Mouse (Mus musculus) WW6 (cell line): ENCODE results near the gene Slain1.

Source experiments
- DNase-seq: peaks from one replicate; pipeline ENCODE4 v3.0.0-alpha.2; 2013; ENCODE audit warnings: low read depth, low spot score

Gene Slain1

GRCm38 (mm10) chr14:103649896-103650334 is at the start of gene Slain1:
Gene Slain1 (plus strand): TSS chr14:103650228.
- DNase-seq: peak; percentile 74

- no peak for DNase-seq
These were observed 42.0 kb upstream of the Slain1 start for GRCm38 (mm10) chr14:103608063-103608462.

GRCm38 (mm10) chr14:103613573-103614271 is 36.3 kb upstream of the Slain1 start:
- no peak for DNase-seq

- no peak for DNase-seq
These were observed 35.8 kb upstream of the Slain1 start for GRCm38 (mm10) chr14:103614272-103614587.

- DNase-seq: no peak
These were observed 30.3 kb upstream of the Slain1 start for GRCm38 (mm10) chr14:103619756-103620155.

- DNase-seq: no peak
These were observed 28.8 kb upstream of the Slain1 start for GRCm38 (mm10) chr14:103621207-103621606.

GRCm38 (mm10) chr14:103626100-103626499 is 23.9 kb upstream of the Slain1 start:
- no peak for DNase-seq

GRCm38 (mm10) chr14:103629639-103630364 is 20.2 kb upstream of the Slain1 start:
- DNase-seq: no peak

- DNase-seq: no peak
These were observed 19.5 kb upstream of the Slain1 start for GRCm38 (mm10) chr14:103630545-103630944.

- DNase-seq: no peak
These were observed 6.1 kb upstream of the Slain1 start for GRCm38 (mm10) chr14:103643933-103644332.

- DNase-seq: no peak
These were observed 2.0 kb upstream of the Slain1 start for GRCm38 (mm10) chr14:103647981-103648380.

GRCm38 (mm10) chr14:103648623-103649255 is 1.3 kb upstream of the Slain1 start:
- no peak for DNase-seq

- no peak for DNase-seq
These were observed 726 bp upstream of the Slain1 start for GRCm38 (mm10) chr14:103649302-103649701.

GRCm38 (mm10) chr14:103650413-103651101 is 529 bp downstream of the Slain1 start:
- no peak for DNase-seq

- DNase-seq: no peak
These were observed 1.1 kb downstream of the Slain1 start for GRCm38 (mm10) chr14:103651106-103651505.

GRCm38 (mm10) chr14:103651562-103651961 is 1.5 kb downstream of the Slain1 start:
- no peak for DNase-seq

GRCm38 (mm10) chr14:103652524-103652923 is 2.5 kb downstream of the Slain1 start:
- no peak for DNase-seq

GRCm38 (mm10) chr14:103653800-103654199 is 3.8 kb downstream of the Slain1 start:
- no peak for DNase-seq

GRCm38 (mm10) chr14:103655448-103655847 is 5.4 kb downstream of the Slain1 start:
- no peak for DNase-seq

- DNase-seq: no peak
These were observed 7.8 kb downstream of the Slain1 start for GRCm38 (mm10) chr14:103657876-103658275.

GRCm38 (mm10) chr14:103663026-103663425 is 13.0 kb downstream of the Slain1 start:
- DNase-seq: no peak

- DNase-seq: no peak
These were observed 14.4 kb downstream of the Slain1 start for GRCm38 (mm10) chr14:103664391-103664790.
